Mouse (Mus musculus) mammary gland, adult 2 months (tissue): ENCODE measurements around the gene Pabpn1. TPM values are rescaled to one million over a fixed set of nuclear protein-coding genes. Genes with fewer than 3 reads are reported as not detected.

Source experiments
- polyA plus RNA-seq: library from polyadenylated mRNA; depleted of rRNA; stranded (reverse); fragments of >200 nt; gene quantifications from 2 replicates; pipeline ENCODE4 v1.2.3, GENCODE M21; 2012; ENCODE audit warnings: low replicate concordance; rRNA removed

The Pabpn1 gene
- polyA plus RNA-seq = 73.7 and 152 TPM in 2 replicates

GRCm38 (mm10) chr14:54892200-54892599, at the start of gene Pabpn1:
TSS of gene Pabpn1 (plus strand) at chr14:54892500.

GRCm38 (mm10) chr14:54870861-54871260, 21.4 kb upstream of the Pabpn1 start, which contains the start of gene Homez:
TSS of gene Homez (minus strand) at chr14:54870961.

GRCm38 (mm10) chr14:54877048-54877715, 15.1 kb upstream of the Pabpn1 start, which contains the start of gene Ppp1r3e:
TSS of gene Ppp1r3e (minus strand) at chr14:54877550.

GRCm38 (mm10) chr14:54883154-54884021, 8.9 kb upstream of the Pabpn1 start, which contains the start of the genes Bcl2l2 and Gm20521:
TSS of gene Bcl2l2 (plus strand) at chr14:54883377.
TSS of gene Gm20521 (plus strand) at chr14:54883441.

GRCm38 (mm10) chr14:54912886-54913285, 20.6 kb downstream of the Pabpn1 start, which contains the start of gene Slc22a17:
TSS of gene Slc22a17 (minus strand) at chr14:54913132.

GRCm38 (mm10) chr14:54925349-54926342, 33.3 kb downstream of the Pabpn1 start, which contains the start of gene Efs:
TSS of gene Efs (minus strand) at chr14:54926126.

GRCm38 (mm10) chr14:54932645-54933150, 40.4 kb downstream of the Pabpn1 start, which contains the start of gene Il25:
TSS of gene Il25 (plus strand) at chr14:54932695.

GRCm38 (mm10) chr14:54935904-54936830, 43.9 kb downstream of the Pabpn1 start, which contains the start of gene Cmtm5:
TSS of gene Cmtm5 (plus strand) at chr14:54936261.

Other genes with a start within 250 kb of the Pabpn1 start
- 52.1 and 110 TPM in 2 replicates for gene 1700123O20Rik, start 206.3 kb upstream of the Pabpn1 start, polyA plus RNA-seq
- gene Acin1, start 205.6 kb upstream of the Pabpn1 start, polyA plus RNA-seq = 122 and 125 TPM in 2 replicates
- gene Gm29776, start 193.7 kb upstream of the Pabpn1 start, polyA plus RNA-seq = 0.06 and 0.12 TPM in 2 replicates
- 2.1 and 3.1 TPM in 2 replicates for gene Cebpe, start 180.3 kb upstream of the Pabpn1 start, polyA plus RNA-seq
- 11.6 and 16.1 TPM in 2 replicates for gene Slc7a8, start 110.6 kb upstream of the Pabpn1 start, polyA plus RNA-seq
- 0.29 TPM in 1 of 2 replicates, not detected in the other for gene Rnf212b, start 78.4 kb upstream of the Pabpn1 start, polyA plus RNA-seq
- 3.5 and 9.6 TPM in 2 replicates for gene Homez, start 21.5 kb upstream of the Pabpn1 start, polyA plus RNA-seq
- 17.4 and 39.2 TPM in 2 replicates for gene Ppp1r3e, start 14.9 kb upstream of the Pabpn1 start, polyA plus RNA-seq
- gene Bcl2l2, start 9.1 kb upstream of the Pabpn1 start, polyA plus RNA-seq = 42.9 and 50.7 TPM in 2 replicates
- gene Gm20521, start 9.1 kb upstream of the Pabpn1 start, polyA plus RNA-seq = 24.7 TPM in 1 of 2 replicates, not detected in the other
- 75.6 and 107 TPM in 2 replicates for gene Slc22a17, start 20.6 kb downstream of the Pabpn1 start, polyA plus RNA-seq
- gene Efs, start 33.6 kb downstream of the Pabpn1 start, polyA plus RNA-seq = 38.0 and 58.4 TPM in 2 replicates
- not detected in 2 replicates for gene Il25, start 40.2 kb downstream of the Pabpn1 start, polyA plus RNA-seq
- gene Cmtm5, start 43.8 kb downstream of the Pabpn1 start, polyA plus RNA-seq = 2.3 and 6.9 TPM in 2 replicates
- 0.48 and 0.62 TPM in 2 replicates for gene Myh6, start 74.4 kb downstream of the Pabpn1 start, polyA plus RNA-seq
- gene Gm17428, start 84.4 kb downstream of the Pabpn1 start, polyA plus RNA-seq = not detected in 2 replicates
- gene Myh7, start 102.1 kb downstream of the Pabpn1 start, polyA plus RNA-seq = 0.02 and 0.57 TPM in 2 replicates
- gene Ngdn, start 123.0 kb downstream of the Pabpn1 start, polyA plus RNA-seq = 9.4 and 15.2 TPM in 2 replicates
- 1.1 and 3.8 TPM in 2 replicates for gene Zfhx2, start 199.8 kb downstream of the Pabpn1 start, polyA plus RNA-seq
- 6.1 and 7.8 TPM in 2 replicates for gene Thtpa, start 202.3 kb downstream of the Pabpn1 start, polyA plus RNA-seq
- 58.4 TPM in 2 replicates for gene Ap1g2, start 214.1 kb downstream of the Pabpn1 start, polyA plus RNA-seq
- 0.39 and 0.56 TPM in 2 replicates for gene Jph4, start 224.4 kb downstream of the Pabpn1 start, polyA plus RNA-seq